Mouse (Mus musculus): ENCODE data around the gene Myom3.

The Myom3 gene

DNA sequence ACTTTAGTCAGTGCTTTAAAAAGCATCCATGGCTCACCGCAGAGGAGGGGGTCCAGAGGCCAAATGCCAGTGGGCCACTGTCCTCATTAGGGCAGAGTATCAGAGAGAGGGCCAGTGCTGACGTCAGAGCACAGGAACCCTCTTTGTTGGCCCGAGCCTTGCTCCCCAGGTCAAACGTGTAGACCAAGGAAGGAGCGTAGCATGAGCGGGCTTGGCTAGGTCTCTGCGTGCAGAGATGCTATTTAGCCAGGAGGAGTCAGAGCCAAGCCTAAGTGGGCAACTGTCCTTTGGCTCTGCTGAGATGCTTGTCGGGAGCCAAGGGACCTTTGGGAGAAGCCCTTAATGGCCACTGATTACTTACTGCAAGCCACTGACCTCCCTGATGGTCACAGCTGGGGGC lies 1.5 kb downstream of the Myom3 start:
- in situ Hi-C loops (cut with MboI, MseI) = no loop called here

DNA sequence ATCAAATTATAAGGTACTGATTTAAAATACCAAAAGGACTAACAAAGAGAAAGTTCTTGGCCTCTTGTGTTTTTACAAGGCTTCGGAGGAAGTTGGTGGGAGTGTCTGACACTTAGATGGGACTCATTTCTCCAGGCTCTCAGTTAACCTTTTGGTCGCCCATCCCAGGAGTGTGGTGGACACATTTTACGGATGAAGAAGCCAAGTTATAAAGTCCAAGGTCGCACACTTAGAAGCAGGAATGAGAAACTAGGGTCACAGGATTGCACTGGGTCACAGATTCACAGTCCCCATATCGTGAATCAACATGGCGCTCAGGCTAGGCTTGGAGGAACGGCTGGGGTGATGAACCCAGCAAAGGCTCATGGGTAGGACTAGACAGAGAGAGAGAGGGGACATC lies 2.1 kb downstream of the Myom3 start:
- in situ Hi-C loops (cut with MboI, MseI) = no loop called here

GRCm38 (mm10) chr4:135762251-135762906 lies 2.9 kb downstream of the Myom3 start:
- in situ Hi-C loops (cut with MboI, MseI) = no loop called here

DNA sequence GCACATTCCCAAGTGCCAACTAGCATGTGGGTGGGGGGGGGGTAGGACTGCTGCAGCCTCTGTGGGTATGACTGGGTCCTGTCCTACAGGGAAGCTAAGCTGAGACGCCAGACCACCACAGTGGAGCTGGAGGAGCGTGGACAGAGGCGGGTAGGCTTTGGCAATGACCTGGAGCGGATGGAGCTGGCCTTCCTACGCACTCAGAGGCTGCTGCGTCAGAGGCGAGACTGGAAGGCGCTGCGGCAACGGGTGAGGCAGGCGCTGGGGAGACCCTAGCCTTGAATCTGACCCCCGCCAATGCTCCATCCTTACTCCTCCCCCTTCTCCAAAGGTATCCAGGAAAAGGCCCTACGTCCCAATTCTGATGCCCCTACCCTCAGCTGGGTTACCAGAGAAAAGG lies 5.2 kb downstream of the Myom3 start:
- in situ Hi-C loops (cut with MboI, MseI) = no loop called here

DNA sequence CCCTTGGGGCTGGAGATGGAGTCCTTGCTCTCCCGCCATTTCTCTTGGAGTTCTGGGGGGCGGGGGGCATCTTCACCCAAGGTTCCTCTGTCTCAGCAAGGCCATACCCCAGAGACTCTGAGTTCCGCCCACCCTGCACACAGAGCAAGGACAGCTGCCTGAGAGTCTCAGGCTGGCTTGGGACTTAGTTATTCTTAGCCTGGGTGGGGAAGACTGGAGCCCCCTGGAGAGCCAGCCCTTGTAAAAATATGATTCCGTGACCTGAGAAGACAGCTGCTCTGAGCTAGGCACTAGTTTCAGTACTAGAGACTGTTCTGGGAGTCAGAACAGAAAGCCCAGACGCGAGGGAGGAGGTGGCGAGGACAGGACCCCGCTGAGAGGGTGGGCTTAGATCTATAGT lies 6.2 kb downstream of the Myom3 start:
- in situ Hi-C loops (cut with MboI, MseI) = no loop called here

DNA sequence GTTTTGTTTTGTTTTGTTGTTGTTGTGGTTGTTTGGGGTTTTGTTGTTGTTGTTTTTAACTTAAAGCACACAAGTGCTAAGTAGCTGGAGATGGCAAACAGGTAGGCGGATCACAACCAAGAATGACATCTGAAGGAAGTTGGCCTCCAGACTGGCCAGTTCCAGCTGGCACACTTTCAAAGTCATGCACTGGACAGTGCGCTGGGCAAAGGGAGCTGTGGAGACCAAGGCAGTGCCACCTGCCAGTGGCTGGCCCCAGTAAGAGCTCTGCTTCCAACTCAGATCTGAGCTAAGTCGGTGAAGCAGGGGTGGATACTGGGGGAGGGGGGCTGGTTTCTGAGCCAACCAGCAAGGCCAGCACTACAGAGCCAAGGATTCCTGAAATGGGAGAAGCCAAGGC lies 7.5 kb downstream of the Myom3 start:
- in situ Hi-C loops (cut with MboI, MseI) = no loop called here

GRCm38 (mm10) chr4:135768572-135769526 lies 9.3 kb downstream of the Myom3 start:
- in situ Hi-C loops (cut with MboI, MseI) = no loop called here

GRCm38 (mm10) chr4:135770611-135771305 lies 11.2 kb downstream of the Myom3 start:
- in situ Hi-C loops (cut with MboI, MseI) = no loop called here

GRCm38 (mm10) chr4:135771592-135771991 lies 12.1 kb downstream of the Myom3 start:
- in situ Hi-C loops (cut with MboI, MseI) = no loop called here

- in situ Hi-C loops (cut with MboI, MseI) = no loop called here
These were observed 13.2 kb downstream of the Myom3 start for GRCm38 (mm10) chr4:135772671-135773070.

GRCm38 (mm10) chr4:135774496-135774895 lies 15.0 kb downstream of the Myom3 start:
- in situ Hi-C loops (cut with MboI, MseI) = no loop called here

DNA sequence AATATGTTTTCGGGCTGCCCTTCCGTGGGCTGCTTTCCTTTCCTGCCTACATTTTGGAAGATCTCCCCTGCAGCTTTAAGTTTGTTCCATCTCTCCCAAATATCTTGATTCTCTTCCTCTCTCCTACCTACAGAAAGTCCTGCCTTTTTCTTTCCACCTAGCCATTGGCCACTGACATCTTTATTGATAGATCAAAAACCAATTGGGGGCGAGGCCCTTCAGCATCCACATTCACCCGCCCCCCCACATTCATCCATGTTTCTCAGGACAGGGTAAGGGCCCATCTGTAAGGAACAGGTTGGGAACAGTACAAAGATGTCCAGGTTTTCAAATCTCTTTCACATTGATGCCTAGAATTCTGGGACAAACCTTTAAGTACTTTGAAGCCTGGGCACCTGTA lies 17.3 kb downstream of the Myom3 start:
- in situ Hi-C loops (cut with MboI, MseI) = no loop called here

DNA sequence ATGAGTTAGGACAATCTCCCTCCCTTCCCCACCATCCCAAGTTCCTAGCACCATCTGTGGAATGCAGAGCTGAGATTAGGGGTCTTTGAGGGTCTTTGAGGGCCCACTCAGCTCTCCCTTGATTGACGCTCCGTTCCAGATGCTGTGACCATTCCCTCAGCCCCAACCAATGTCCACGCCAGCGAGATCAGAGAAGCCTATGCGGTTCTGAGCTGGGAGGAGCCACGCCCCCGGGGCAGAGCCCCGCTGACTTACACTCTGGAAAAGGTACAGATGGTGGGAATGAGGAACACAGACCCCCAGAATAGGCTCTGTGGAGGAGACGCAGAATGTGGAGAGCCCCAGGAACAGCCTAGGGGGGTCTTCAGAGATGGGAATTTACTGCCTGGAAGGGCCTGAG lies 20.1 kb downstream of the Myom3 start:
- in situ Hi-C loops (cut with MboI, MseI) = no loop called here

DNA sequence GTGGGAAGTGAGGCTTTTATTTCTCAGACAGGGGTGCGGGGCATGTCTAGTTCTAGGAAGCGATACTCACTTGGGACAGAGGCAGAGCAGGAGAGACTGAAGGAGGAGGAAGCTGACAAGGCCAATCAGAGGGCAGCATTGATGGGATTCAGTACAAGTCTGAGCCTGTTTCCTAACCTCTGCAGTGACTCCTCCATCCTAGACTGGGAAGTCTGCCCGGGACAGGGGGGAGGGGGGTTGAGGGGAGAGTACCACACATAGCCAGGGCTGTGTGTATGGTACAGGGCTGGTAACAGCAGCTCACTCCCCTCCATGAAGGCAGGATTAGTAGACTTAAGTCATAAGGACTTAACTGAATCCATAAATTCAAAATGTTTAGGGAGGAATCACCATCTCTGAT lies 20.7 kb downstream of the Myom3 start:
- in situ Hi-C loops (cut with MboI, MseI) = no loop called here

GRCm38 (mm10) chr4:135781304-135781703 lies 21.8 kb downstream of the Myom3 start:
- in situ Hi-C loops (cut with MboI, MseI) = no loop called here

- in situ Hi-C loops (cut with MboI, MseI) = no loop called here
These were observed 27.1 kb downstream of the Myom3 start for GRCm38 (mm10) chr4:135786581-135786980.

DNA sequence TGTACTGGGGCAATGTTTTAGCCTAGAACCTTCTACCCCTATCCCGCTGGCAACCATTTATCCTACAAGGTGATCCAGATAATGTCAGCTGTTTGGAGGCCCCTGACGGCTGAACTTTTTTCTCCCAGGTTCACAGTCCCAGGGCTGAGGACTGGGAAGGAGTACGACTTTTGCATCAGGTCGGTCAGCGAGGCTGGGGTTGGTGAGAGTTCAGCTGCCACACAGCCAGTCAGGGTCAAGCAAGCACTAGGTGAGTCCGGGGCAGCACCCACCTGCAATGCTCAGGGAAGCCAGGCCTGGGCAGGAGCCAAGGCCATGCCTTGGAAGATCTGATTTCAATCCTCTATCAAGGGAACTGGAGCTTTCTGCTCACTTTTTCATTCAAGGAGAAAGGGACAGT lies 27.8 kb downstream of the Myom3 start:
- in situ Hi-C loops (cut with MboI, MseI) = no loop called here

DNA sequence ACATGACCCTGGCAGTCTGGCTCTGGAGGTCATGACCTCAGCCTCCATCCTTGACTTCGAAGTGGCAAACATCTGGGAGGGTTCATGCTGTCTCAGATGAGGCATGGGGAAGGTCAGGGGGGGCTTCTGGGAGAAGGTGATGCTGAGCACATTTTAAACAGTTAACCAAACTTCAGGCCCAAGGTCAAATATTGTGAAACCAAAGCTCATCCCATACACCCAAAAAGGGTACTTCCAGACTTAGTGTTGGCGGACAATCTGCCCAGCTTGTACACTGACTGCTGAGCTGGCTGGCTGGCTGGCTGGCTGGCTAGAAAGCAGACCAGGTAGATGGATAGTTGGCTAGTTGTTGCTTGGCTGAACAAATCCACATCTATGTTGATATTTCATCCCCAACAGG lies 29.6 kb downstream of the Myom3 start:
- in situ Hi-C loops (cut with MboI, MseI) = no loop called here

DNA sequence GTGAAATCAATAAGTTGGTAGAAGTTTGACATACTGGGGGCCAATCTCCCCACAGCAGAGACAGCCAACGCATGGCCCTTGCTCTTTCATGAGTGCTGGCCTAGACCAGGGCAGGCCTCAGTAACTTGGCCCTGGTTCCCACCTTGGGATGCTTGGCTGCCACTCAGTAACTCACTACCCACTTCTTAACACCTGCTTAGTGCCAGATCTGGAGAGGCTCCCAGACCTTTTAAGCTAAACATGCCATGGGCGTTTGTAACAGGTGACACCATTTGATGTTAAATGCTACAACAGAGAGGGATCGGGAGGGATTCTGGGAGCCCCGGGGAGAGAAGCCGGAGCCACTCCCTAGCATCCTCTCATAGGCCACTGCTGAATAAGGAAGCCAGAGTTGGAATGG lies 33.3 kb downstream of the Myom3 start:
- in situ Hi-C loops (cut with MboI, MseI) = no loop called here

DNA sequence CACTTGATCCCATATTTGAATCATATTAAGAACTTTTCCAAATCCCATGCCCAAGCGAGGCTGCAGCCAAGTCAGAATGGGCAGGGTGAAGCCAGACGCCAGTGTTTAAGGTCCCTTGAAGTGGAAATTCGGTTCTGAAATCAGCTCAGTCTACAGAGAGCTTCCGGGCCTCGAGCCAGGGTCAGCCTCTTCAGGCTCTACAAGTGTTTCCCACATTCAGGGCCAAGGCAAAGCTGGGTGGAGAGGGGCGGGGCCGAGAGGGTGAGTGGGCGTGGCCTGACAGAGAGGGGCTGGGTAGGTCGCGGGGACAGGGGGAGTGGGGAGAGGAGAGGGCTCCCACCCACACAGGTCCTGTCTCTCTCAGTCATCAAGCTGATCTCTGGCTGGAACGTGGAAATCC lies 38.4 kb downstream of the Myom3 start:
- in situ Hi-C loops (cut with MboI, MseI) = no loop called here

DNA sequence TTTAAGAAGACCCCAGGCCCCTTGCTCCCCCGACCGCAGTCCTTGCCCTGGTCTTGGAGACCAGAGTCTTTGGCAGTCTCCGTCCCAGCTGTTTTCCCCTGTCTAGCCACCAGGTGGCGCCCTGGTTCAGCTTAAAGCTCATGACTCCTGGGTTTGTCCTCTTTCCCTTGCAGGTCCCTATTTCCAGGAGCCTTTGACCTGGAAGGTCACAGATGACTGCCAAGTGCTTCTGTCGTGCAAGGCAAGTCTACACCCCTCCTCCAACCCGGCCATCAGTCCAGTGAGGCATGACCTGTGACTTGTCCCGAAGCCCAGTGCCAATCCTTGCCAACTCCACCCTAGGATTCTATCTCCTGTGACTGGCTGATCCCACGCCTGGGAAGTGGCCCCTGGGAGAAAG lies 42.0 kb downstream of the Myom3 start:
- in situ Hi-C loops (cut with MboI, MseI) = loop anchor here (5.0 kb wide), 2 partner anchors 126 to 146 kb away; partner anchors contain the start of gene Hmgcl (in 1 of the 2)

DNA sequence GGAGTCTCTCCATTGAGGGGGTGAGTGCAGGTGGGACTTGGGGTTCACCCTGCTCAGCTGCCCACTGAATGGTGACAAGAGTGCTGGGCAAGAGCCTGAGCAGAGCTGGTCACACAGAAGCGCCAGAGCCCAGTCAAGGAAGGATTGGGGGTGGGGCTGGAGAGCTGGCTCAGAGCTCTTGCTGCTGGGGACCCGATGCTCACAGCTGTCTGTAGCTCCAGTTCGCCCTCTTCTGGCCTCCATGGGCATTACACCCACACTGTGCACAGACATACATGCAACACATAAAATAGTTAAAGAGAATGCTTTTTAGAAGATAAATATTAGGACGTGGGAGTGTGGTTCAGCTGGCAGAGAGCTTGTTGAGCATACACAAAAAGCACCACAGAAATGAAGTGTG lies 43.8 kb downstream of the Myom3 start:
- in situ Hi-C loops (cut with MboI, MseI) = loop anchor here (5.0 kb wide), 2 partner anchors 124 to 144 kb away; partner anchors contain the start of gene Hmgcl (in 1 of the 2)

Data from T-helper 17 cell (primary cell).